Mouse (Mus musculus): ENCODE measurements around the gene Efhc2. TPM values are rescaled to one million over a fixed set of nuclear protein-coding genes. Genes with fewer than 3 reads are reported as not detected.

Efhc2 gene
- polyA plus RNA-seq (2015; fragmentation: Nextera tagmentation; extraction: Ambion mirVana), result 0.09 TPM in 1 of 2 replicates, not detected in the other

GRCm38 (mm10) chrX:17319126-17319583, at the start of gene Efhc2:
TSS of gene Efhc2 (minus strand) at chrX:17319368.
- 19% methylated on average over 17 of the region's 19 CpGs for WGBS
- no peak; the same call in 1 of the 2 replicates for ATAC-seq
- Histone ChIP-seq H3K27ac (ENCODE audit: low read length) (no peak within 1 kb of the TSS), H3K4me3 (ENCODE audit: low read length) (peak within 1 kb of the TSS; percentile 28), H3K36me3 (ENCODE audit: control insufficient read depth, insufficient read depth, low read length) (no peaks in the 10 kb centered on the region), H3K9ac (ENCODE audit: low read depth, low read length) (no peak within 1 kb of the TSS), H3K27me3 (replicated peaks; ENCODE audit: control insufficient read depth, insufficient read depth, low read length) (no peaks in the 10 kb centered on the region), H3K4me1 (ENCODE audit: control insufficient read depth, insufficient read depth, low read length) (no peaks in the 10 kb centered on the region), H3K4me2 (ENCODE audit: low read depth, low read length) (peak within 1 kb of the TSS; percentile 46), H3K9me3 (ENCODE audit: control insufficient read depth, low read length) (no peaks in the 10 kb centered on the region)

GRCm38 (mm10) chrX:17365114-17365513, 45.9 kb upstream of the Efhc2 start:
- no peak overlapping the region for H3K4me3 ChIP-seq (ENCODE audit: low read length)
- no peaks in the 10 kb centered on the region for H3K4me1 ChIP-seq (ENCODE audit: control insufficient read depth, insufficient read depth, low read length)
- 59% methylated on average over 2 of the region's 2 CpGs for WGBS
- no peaks in the 10 kb centered on the region for H3K36me3 ChIP-seq (ENCODE audit: control insufficient read depth, insufficient read depth, low read length)
- H3K9ac ChIP-seq (ENCODE audit: low read depth, low read length), result no peak overlapping the region
- ATAC-seq, result no peak
- H3K27ac ChIP-seq (ENCODE audit: low read length), result no peak overlapping the region
- no peaks in the 10 kb centered on the region for H3K9me3 ChIP-seq (ENCODE audit: control insufficient read depth, low read length)
- H3K4me2 ChIP-seq (ENCODE audit: low read depth, low read length), result no peak overlapping the region
- no peaks in the 10 kb centered on the region for H3K27me3 ChIP-seq (replicated peaks; ENCODE audit: control insufficient read depth, insufficient read depth, low read length)

- Histone ChIP-seq H3K4me3 (ENCODE audit: low read length) (no peak overlapping the region), H3K27me3 (replicated peaks; ENCODE audit: control insufficient read depth, insufficient read depth, low read length) (no peaks in the 10 kb centered on the region), H3K9me3 (ENCODE audit: control insufficient read depth, low read length) (no peaks in the 10 kb centered on the region), H3K4me2 (ENCODE audit: low read depth, low read length) (no peak overlapping the region), H3K36me3 (ENCODE audit: control insufficient read depth, insufficient read depth, low read length) (no peaks in the 10 kb centered on the region), H3K9ac (ENCODE audit: low read depth, low read length) (no peak overlapping the region), H3K4me1 (ENCODE audit: control insufficient read depth, insufficient read depth, low read length) (no peaks in the 10 kb centered on the region), H3K27ac (ENCODE audit: low read length) (no peak overlapping the region)
- WGBS, result 82% methylated on average over 3 of the region's 3 CpGs
- ATAC-seq, result no peak
These were observed 18.8 kb downstream of the Efhc2 start for GRCm38 (mm10) chrX:17300349-17300880.

- Histone ChIP-seq H3K4me2 (ENCODE audit: low read depth, low read length) (no peak overlapping the region), H3K36me3 (ENCODE audit: control insufficient read depth, insufficient read depth, low read length) (no peaks in the 10 kb centered on the region), H3K27ac (ENCODE audit: low read length) (no peak overlapping the region), H3K4me3 (ENCODE audit: low read length) (no peak overlapping the region), H3K4me1 (ENCODE audit: control insufficient read depth, insufficient read depth, low read length) (no peaks in the 10 kb centered on the region), H3K9me3 (ENCODE audit: control insufficient read depth, low read length) (no peaks in the 10 kb centered on the region), H3K9ac (ENCODE audit: low read depth, low read length) (no peak overlapping the region), H3K27me3 (replicated peaks; ENCODE audit: control insufficient read depth, insufficient read depth, low read length) (no peaks in the 10 kb centered on the region)
- 74% methylated on average over 2 of the region's 2 CpGs for WGBS
- no peak for ATAC-seq
These were observed 35.3 kb downstream of the Efhc2 start for GRCm38 (mm10) chrX:17283899-17284298.

- Histone ChIP-seq H3K36me3 (ENCODE audit: control insufficient read depth, insufficient read depth, low read length) (no peaks in the 10 kb centered on the region), H3K9me3 (ENCODE audit: control insufficient read depth, low read length) (no peaks in the 10 kb centered on the region), H3K27me3 (replicated peaks; ENCODE audit: control insufficient read depth, insufficient read depth, low read length) (no peaks in the 10 kb centered on the region), H3K9ac (ENCODE audit: low read depth, low read length) (no peak overlapping the region), H3K4me3 (ENCODE audit: low read length) (no peak overlapping the region), H3K4me1 (ENCODE audit: control insufficient read depth, insufficient read depth, low read length) (no peaks in the 10 kb centered on the region), H3K4me2 (ENCODE audit: low read depth, low read length) (no peak overlapping the region), H3K27ac (ENCODE audit: low read length) (no peak overlapping the region)
- no peak for ATAC-seq
These were observed 94.0 kb downstream of the Efhc2 start for GRCm38 (mm10) chrX:17225141-17225540.

GRCm38 (mm10) chrX:17217451-17217850, 101.7 kb downstream of the Efhc2 start:
- Histone ChIP-seq H3K27me3 (replicated peaks; ENCODE audit: control insufficient read depth, insufficient read depth, low read length) (no peaks in the 10 kb centered on the region), H3K27ac (ENCODE audit: low read length) (no peak overlapping the region), H3K36me3 (ENCODE audit: control insufficient read depth, insufficient read depth, low read length) (no peaks in the 10 kb centered on the region), H3K9me3 (ENCODE audit: control insufficient read depth, low read length) (no peaks in the 10 kb centered on the region), H3K4me1 (ENCODE audit: control insufficient read depth, insufficient read depth, low read length) (no peaks in the 10 kb centered on the region), H3K9ac (ENCODE audit: low read depth, low read length) (no peak overlapping the region), H3K4me3 (ENCODE audit: low read length) (no peak overlapping the region), H3K4me2 (ENCODE audit: low read depth, low read length) (no peak overlapping the region)
- ATAC-seq, result no peak

- no peak overlapping the region for H3K9ac ChIP-seq (ENCODE audit: low read depth, low read length)
- 82% methylated on average over 2 of the region's 2 CpGs for WGBS
- ATAC-seq, result no peak
- H3K4me3 ChIP-seq (ENCODE audit: low read length), result no peak overlapping the region
- H3K36me3 ChIP-seq (ENCODE audit: control insufficient read depth, insufficient read depth, low read length), result no peaks in the 10 kb centered on the region
- H3K27ac ChIP-seq (ENCODE audit: low read length), result no peak overlapping the region
- no peaks in the 10 kb centered on the region for H3K4me1 ChIP-seq (ENCODE audit: control insufficient read depth, insufficient read depth, low read length)
- no peaks in the 10 kb centered on the region for H3K27me3 ChIP-seq (replicated peaks; ENCODE audit: control insufficient read depth, insufficient read depth, low read length)
- H3K4me2 ChIP-seq (ENCODE audit: low read depth, low read length), result no peak overlapping the region
- no peaks in the 10 kb centered on the region for H3K9me3 ChIP-seq (ENCODE audit: control insufficient read depth, low read length)
These were observed 105.7 kb downstream of the Efhc2 start for GRCm38 (mm10) chrX:17213515-17213914.

- Histone ChIP-seq H3K4me2 (ENCODE audit: low read depth, low read length) (no peak overlapping the region), H3K9ac (ENCODE audit: low read depth, low read length) (no peak overlapping the region), H3K27me3 (replicated peaks; ENCODE audit: control insufficient read depth, insufficient read depth, low read length) (no peaks in the 10 kb centered on the region), H3K9me3 (ENCODE audit: control insufficient read depth, low read length) (no peaks in the 10 kb centered on the region), H3K27ac (ENCODE audit: low read length) (no peak overlapping the region), H3K4me1 (ENCODE audit: control insufficient read depth, insufficient read depth, low read length) (no peaks in the 10 kb centered on the region), H3K36me3 (ENCODE audit: control insufficient read depth, insufficient read depth, low read length) (no peaks in the 10 kb centered on the region), H3K4me3 (ENCODE audit: low read length) (no peak overlapping the region)
- no peak for ATAC-seq
- 46% methylated on average over 3 of the region's 3 CpGs for WGBS
These were observed 143.4 kb downstream of the Efhc2 start for GRCm38 (mm10) chrX:17175748-17176147.

- no peak overlapping the region for H3K9ac ChIP-seq (ENCODE audit: low read depth, low read length)
- no peak overlapping the region for H3K4me3 ChIP-seq (ENCODE audit: low read length)
- 42% methylated on average over 1 of the region's 1 CpGs for WGBS
- H3K4me1 ChIP-seq (ENCODE audit: control insufficient read depth, insufficient read depth, low read length), result no peaks in the 10 kb centered on the region
- ATAC-seq, result no peak
- H3K36me3 ChIP-seq (ENCODE audit: control insufficient read depth, insufficient read depth, low read length), result no peaks in the 10 kb centered on the region
- H3K9me3 ChIP-seq (ENCODE audit: control insufficient read depth, low read length), result no peaks in the 10 kb centered on the region
- H3K27me3 ChIP-seq (replicated peaks; ENCODE audit: control insufficient read depth, insufficient read depth, low read length), result no peaks in the 10 kb centered on the region
- no peak overlapping the region for H3K27ac ChIP-seq (ENCODE audit: low read length)
- no peak overlapping the region for H3K4me2 ChIP-seq (ENCODE audit: low read depth, low read length)
These were observed 153.5 kb downstream of the Efhc2 start for GRCm38 (mm10) chrX:17165638-17166037.
